Mouse (Mus musculus) G1E (cell line): Measurements from ENCODE around the gene Hacl1.

Source experiments
- CTCF ChIP-seq: IDR thresholded peaks from 2 replicates; pipeline ENCODE4 v1.5.1; 2012; ENCODE audit warnings: low read depth, low read length, inconsistent platforms, mixed read lengths
- GATA1 ChIP-seq: IDR thresholded peaks from 2 replicates; pipeline ENCODE4 v1.6.1; 2012; ENCODE audit warnings: borderline replicate concordance, low read length, inconsistent platforms, mixed read lengths
- GATA2 ChIP-seq: IDR thresholded peaks from 2 replicates; pipeline ENCODE4 v1.6.1; 2012; ENCODE audit warnings: low read depth, low read length, inconsistent platforms, borderline replicate concordance
- TAL1 ChIP-seq: conservative IDR thresholded peaks from 2 replicates; pipeline ENCODE4 v1.6.1; 2012; ENCODE audit warnings: low read depth, low read length, inconsistent platforms, mixed read lengths

GRCm38 (mm10) chr14:31604916-31605315, 36.2 kb downstream of the Hacl1 start:
- TF ChIP-seq CTCF, result no peak
- no peak for TF ChIP-seq GATA1
- TF ChIP-seq TAL1, result no peak
- TF ChIP-seq GATA2, result no peak
